Mouse (Mus musculus) kidney, embryonic 16.5 days (tissue): ENCODE measurements around the gene Fam131b. TPM values are rescaled to one million over a fixed set of nuclear protein-coding genes. Genes with fewer than 3 reads are reported as not detected.

Experiments used
- ATAC-seq: fragments of 200-750 bp; cut with Nextera tagmentation; 2 replicates; pipeline ENCODE4 v1.8.0; 2017; ENCODE audit warnings: moderate TSS enrichment; ENCODE audit not compliant: low FRiP score, low TSS enrichment
- H3K27ac ChIP-seq: fragments of 300-500 bp; sonication (generic); 2 replicates; pipeline ENCODE4 v1.5.1; 2014; ENCODE audit warnings: low read length
- H3K27me3 ChIP-seq: fragments of 300-500 bp; sonication (generic); 2 replicates; pipeline ENCODE4 v1.6.1; 2014; ENCODE audit warnings: low read length, control low read depth, mixed read lengths; ENCODE audit not compliant: insufficient read depth
- H3K36me3 ChIP-seq: fragments of 300-500 bp; sonication (generic); 2 replicates; pipeline ENCODE4 v1.6.1; 2014; ENCODE audit warnings: low read length, control low read depth, mixed read lengths; ENCODE audit not compliant: insufficient read depth
- H3K4me1 ChIP-seq: fragments of 300-500 bp; sonication (generic); 2 replicates; pipeline ENCODE4 v1.6.1; 2014; ENCODE audit warnings: low read length, control low read depth, mixed read lengths; ENCODE audit not compliant: insufficient read depth
- H3K4me2 ChIP-seq: fragments of 300-500 bp; sonication (generic); replicated peaks from 2 replicates; pipeline ENCODE4 v1.6.1; 2014; ENCODE audit warnings: low read depth, low read length
- H3K4me3 ChIP-seq: fragments of 300-500 bp; sonication (generic); 2 replicates; pipeline ENCODE4 v1.5.1; 2014; ENCODE audit warnings: mild to moderate bottlenecking, low read length
- H3K9ac ChIP-seq: fragments of 300-500 bp; sonication (generic); replicated peaks from 2 replicates; pipeline ENCODE4 v1.6.1; 2014; ENCODE audit warnings: low read length
- H3K9me3 ChIP-seq: fragments of 300-500 bp; sonication (generic); 2 replicates; pipeline ENCODE4 v1.6.1; 2016; ENCODE audit warnings: low read length, control low read depth
- WGBS: fragments of 180-500 bp; shearing (Covaris S2); extraction: QIAGEN DNeasy Blood & Tissue Kit; methylation state at CpG from one replicate; pipeline ENCODE4 v1.1.7; 2014; 5-methylcytosine and 5-hydroxymethylcytosine counted together
- polyA plus RNA-seq: library from polyadenylated mRNA; unstranded; fragments of >200 nt; fragmentation: Nextera tagmentation; extraction: Ambion mirVana; gene quantifications from 2 replicates; pipeline ENCODE4 v1.2.1, GENCODE M21; 2015

Fam131b gene
- polyA plus RNA-seq, 1 experiment from 2014 or later: 0.11 TPM

GRCm38 (mm10) chr6:42299362-42299761 is 25.1 kb downstream of the Fam131b start:
- Histone ChIP-seq H3K27me3 (no peaks in the 10 kb centered on the region), H3K4me2 (no peak overlapping the region), H3K27ac (no peak overlapping the region), H3K36me3 (no peaks in the 10 kb centered on the region), H3K9ac (no peak overlapping the region), H3K9me3 (no peaks in the 10 kb centered on the region), H3K4me1 (no peaks in the 10 kb centered on the region), H3K4me3 (no peak overlapping the region)
- ATAC-seq: no peak
- WGBS: 93% methylated on average over 5 of the region's 5 CpGs

GRCm38 (mm10) chr6:42295549-42296094 is 28.8 kb downstream of the Fam131b start:
- ATAC-seq: no peak
- Histone ChIP-seq H3K27me3 (no peaks in the 10 kb centered on the region), H3K36me3 (no peaks in the 10 kb centered on the region), H3K27ac (no peak overlapping the region), H3K4me2 (no peak overlapping the region), H3K4me1 (no peaks in the 10 kb centered on the region), H3K9ac (no peak overlapping the region), H3K9me3 (no peaks in the 10 kb centered on the region), H3K4me3 (no peak overlapping the region)
- 59% methylated on average over 3 of the region's 3 CpGs for WGBS

- Histone ChIP-seq H3K4me1 (no peaks in the 10 kb centered on the region), H3K27me3 (no peaks in the 10 kb centered on the region), H3K4me2 (no peak overlapping the region), H3K4me3 (no peak overlapping the region), H3K36me3 (no peaks in the 10 kb centered on the region), H3K9ac (no peak overlapping the region), H3K9me3 (no peaks in the 10 kb centered on the region), H3K27ac (no peak overlapping the region)
- no peak for ATAC-seq
- WGBS: 93% methylated on average over 6 of the region's 6 CpGs
These were observed 31.1 kb downstream of the Fam131b start for GRCm38 (mm10) chr6:42293327-42293726.

GRCm38 (mm10) chr6:42287562-42287961 is 36.9 kb downstream of the Fam131b start:
- no peaks in the 10 kb centered on the region for H3K9me3 ChIP-seq
- H3K27me3 ChIP-seq: no peaks in the 10 kb centered on the region
- ATAC-seq: no peak
- no peaks in the 10 kb centered on the region for H3K4me1 ChIP-seq
- H3K36me3 ChIP-seq: peaks cover 8% of the 10 kb centered on the region; the same call in 1 of the 2 replicates
- no peak overlapping the region for H3K9ac ChIP-seq
- H3K4me3 ChIP-seq: no peak overlapping the region
- H3K27ac ChIP-seq: no peak overlapping the region
- no peak overlapping the region for H3K4me2 ChIP-seq

- Histone ChIP-seq H3K4me3 (no peak within 1 kb of the TSS), H3K36me3 (peaks cover 13% of the 10 kb centered on the region; the same call in 1 of the 2 replicates), H3K27me3 (no peaks in the 10 kb centered on the region), H3K9me3 (no peaks in the 10 kb centered on the region), H3K27ac (no peak within 1 kb of the TSS), H3K4me2 (no peak within 1 kb of the TSS), H3K4me1 (no peaks in the 10 kb centered on the region), H3K9ac (no peak within 1 kb of the TSS)
- WGBS: 66% methylated on average over 4 of the region's 5 CpGs
- ATAC-seq: no peak; the same call in 1 of the 2 replicates
These were observed 38.0 kb downstream of the Fam131b start, which contains the start of gene Clcn1 for GRCm38 (mm10) chr6:42286448-42286847. Gene Clcn1, plus strand, starts transcription at chr6:42286685.

GRCm38 (mm10) chr6:42282865-42283528 is 41.4 kb downstream of the Fam131b start:
- Histone ChIP-seq H3K27me3 (no peaks in the 10 kb centered on the region), H3K4me2 (no peak overlapping the region), H3K27ac (no peak overlapping the region), H3K9me3 (no peaks in the 10 kb centered on the region), H3K4me1 (no peaks in the 10 kb centered on the region), H3K36me3 (peaks cover 37% of the 10 kb centered on the region), H3K9ac (no peak overlapping the region), H3K4me3 (no peak overlapping the region)
- peak; percentile 42; the same call in 1 of the 2 replicates for ATAC-seq
- WGBS: 72% methylated on average over 5 of the region's 5 CpGs

GRCm38 (mm10) chr6:42276151-42276550 is 48.3 kb downstream of the Fam131b start:
- Histone ChIP-seq H3K9me3 (no peaks in the 10 kb centered on the region), H3K4me2 (no peak overlapping the region), H3K9ac (no peak overlapping the region), H3K36me3 (peaks cover 75% of the 10 kb centered on the region), H3K4me1 (no peaks in the 10 kb centered on the region), H3K4me3 (no peak overlapping the region), H3K27ac (no peak overlapping the region), H3K27me3 (no peaks in the 10 kb centered on the region)
- no peak for ATAC-seq
- 46% methylated on average over 2 of the region's 2 CpGs for WGBS

- H3K9ac ChIP-seq: no peak overlapping the region
- H3K27ac ChIP-seq: no peak overlapping the region
- no peak overlapping the region for H3K4me3 ChIP-seq
- H3K27me3 ChIP-seq: no peaks in the 10 kb centered on the region
- H3K4me1 ChIP-seq: peaks cover 4% of the 10 kb centered on the region; the same call in 1 of the 2 replicates
- H3K9me3 ChIP-seq: no peaks in the 10 kb centered on the region
- no peak overlapping the region for H3K4me2 ChIP-seq
- no peak for ATAC-seq
- H3K36me3 ChIP-seq: peaks cover 70% of the 10 kb centered on the region
These were observed 53.6 kb downstream of the Fam131b start for GRCm38 (mm10) chr6:42270817-42271216.

- under 1% methylated on average over 21 of the region's 21 CpGs for WGBS
- H3K4me3 ChIP-seq: peak overlapping the region; percentile 83
- H3K27ac ChIP-seq: peak overlapping the region; percentile 92
- no peaks in the 10 kb centered on the region for H3K27me3 ChIP-seq
- no peak for ATAC-seq
- peaks cover 33% of the 10 kb centered on the region for H3K36me3 ChIP-seq
- H3K4me2 ChIP-seq: peak overlapping the region; percentile 66
- no peaks in the 10 kb centered on the region for H3K9me3 ChIP-seq
- peaks cover 6% of the 10 kb centered on the region for H3K4me1 ChIP-seq
- H3K9ac ChIP-seq: peak overlapping the region; percentile 91
These were observed 58.8 kb downstream of the Fam131b start for GRCm38 (mm10) chr6:42265391-42266330.
